Mouse (Mus musculus) hindbrain, postnatal 0 days (tissue): Measurements from ENCODE around the gene Speg. TPM values are rescaled to one million over a fixed set of nuclear protein-coding genes. Genes with fewer than 3 reads are reported as not detected.

Source experiments
- ATAC-seq: fragments of 200-750 bp; cut with Nextera tagmentation; 2 replicates; pipeline ENCODE4 v1.8.0; 2017; ENCODE audit warnings: mild to moderate bottlenecking, moderate TSS enrichment, moderate library complexity
- DNase-seq: peaks from one replicate; pipeline ENCODE4 v3.0.0-alpha.2; 2015; ENCODE audit warnings: low spot score
- H3K27ac ChIP-seq: fragments of 300-500 bp; sonication (generic); 2 replicates; pipeline ENCODE4 v1.5.1; 2014; ENCODE audit warnings: mild to moderate bottlenecking
- H3K27me3 ChIP-seq: fragments of 300-500 bp; sonication (generic); 2 replicates; pipeline ENCODE4 v1.6.1; 2014; ENCODE audit warnings: low read length, mixed read lengths; ENCODE audit not compliant: insufficient read depth
- H3K36me3 ChIP-seq: fragments of 300-500 bp; sonication (generic); 2 replicates; pipeline ENCODE4 v1.6.1; 2014; ENCODE audit warnings: low read length, mixed read lengths; ENCODE audit not compliant: insufficient read depth
- H3K4me1 ChIP-seq: fragments of 300-500 bp; sonication (generic); 2 replicates; pipeline ENCODE4 v1.6.1; 2014; ENCODE audit warnings: antibody characterized with exemption, low read length, mixed read lengths; ENCODE audit not compliant: insufficient read depth
- H3K4me2 ChIP-seq: fragments of 300-500 bp; sonication (generic); 2 replicates; pipeline ENCODE4 v1.6.1; 2014; ENCODE audit warnings: low read depth, mild to moderate bottlenecking, low read length, moderate library complexity, mixed read lengths
- H3K4me3 ChIP-seq: fragments of 300-500 bp; sonication (generic); 2 replicates; pipeline ENCODE4 v1.5.1; 2014; ENCODE audit warnings: low read length
- H3K9ac ChIP-seq: fragments of 300-500 bp; sonication (generic); replicated peaks from 2 replicates; pipeline ENCODE4 v1.6.1; 2014; ENCODE audit warnings: mild to moderate bottlenecking, low read length, moderate library complexity, mixed read lengths
- H3K9me3 ChIP-seq: fragments of 300-500 bp; sonication (generic); 2 replicates; pipeline ENCODE4 v1.6.1; 2016; ENCODE audit warnings: low read length, mixed read lengths
- CTCF ChIP-seq: IDR thresholded peaks from 2 replicates; pipeline ENCODE4 v1.5.1; 2016; ENCODE audit warnings: antibody characterized with exemption, control low read depth, low read depth
- WGBS: fragments of 180-500 bp; shearing (Covaris S2); extraction: QIAGEN DNeasy Blood & Tissue Kit; methylation state at CpG from one replicate; pipeline ENCODE4 v1.1.7; 2014; 5-methylcytosine and 5-hydroxymethylcytosine counted together
- polyA plus RNA-seq: library from polyadenylated mRNA; unstranded; fragments of >200 nt; fragmentation: Nextera tagmentation; extraction: Ambion mirVana; gene quantifications from 2 replicates; pipeline ENCODE4 v1.2.1, GENCODE M21; 2015
- total RNA-seq: library from RNA; depleted of rRNA; stranded (reverse); fragments of >200 nt; gene quantifications from 2 replicates; pipeline ENCODE4 v1.2.3, GENCODE M21; 2014

Speg gene
- total and polyA plus RNA-seq, 2 experiments from 2014 or later, result 19.9 to 50.4 TPM

DNA sequence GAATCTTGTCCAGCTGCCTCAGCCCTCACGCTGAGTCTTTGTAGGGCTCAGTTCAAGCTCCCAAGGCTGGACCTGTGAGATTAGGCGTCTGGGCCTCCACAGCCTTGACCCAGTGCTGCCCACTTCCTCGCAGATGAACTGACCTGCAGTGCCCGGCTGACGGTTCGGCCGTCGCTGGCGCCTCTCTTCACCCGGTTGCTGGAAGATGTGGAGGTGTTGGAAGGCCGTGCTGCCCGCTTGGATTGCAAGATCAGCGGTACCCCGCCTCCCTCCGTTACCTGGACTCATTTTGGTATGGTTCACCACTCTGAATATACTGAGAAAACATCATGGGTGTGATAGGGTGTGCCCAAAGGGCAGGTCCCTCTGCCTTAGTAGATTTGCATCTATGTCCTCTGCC lies 31.1 kb downstream of the Speg start:
- Histone ChIP-seq H3K27me3 (no peaks in the 10 kb centered on the region), H3K27ac (no peak overlapping the region), H3K9me3 (no peaks in the 10 kb centered on the region), H3K4me3 (no peak overlapping the region), H3K36me3 (peaks cover 11% of the 10 kb centered on the region), H3K4me1 (no peaks in the 10 kb centered on the region), H3K4me2 (no peak overlapping the region), H3K9ac (no peak overlapping the region)
- 92% methylated on average over 15 of the region's 15 CpGs for WGBS
- DNase-seq (no peak), ATAC-seq (no peak)
- TF ChIP-seq CTCF, result no peak

DNA sequence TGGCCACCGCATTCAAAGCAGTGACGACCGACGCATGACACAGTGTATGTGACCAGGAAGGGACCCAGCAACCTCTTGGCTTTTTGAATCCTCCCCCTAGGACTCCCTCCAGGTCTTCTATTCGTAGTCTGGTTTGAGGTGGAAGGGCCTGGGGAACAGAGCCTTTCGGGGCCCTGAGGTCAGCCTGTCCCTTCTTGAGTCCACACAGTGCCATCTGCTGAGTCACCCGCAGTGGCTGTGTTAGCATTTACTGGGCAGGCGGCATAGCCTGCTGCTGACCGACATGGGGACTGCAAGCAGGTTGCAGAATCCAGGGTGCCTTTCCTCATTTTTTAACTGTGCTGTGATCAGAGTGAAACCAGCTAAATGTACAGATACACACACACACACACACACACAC lies 32.0 kb downstream of the Speg start:
- H3K9me3 ChIP-seq, result no peaks in the 10 kb centered on the region
- H3K4me1 ChIP-seq, result no peaks in the 10 kb centered on the region
- no peak overlapping the region for H3K27ac ChIP-seq
- H3K36me3 ChIP-seq, result peaks cover 11% of the 10 kb centered on the region; the same call in 1 of the 2 replicates
- TF ChIP-seq CTCF, result no peak
- no peaks in the 10 kb centered on the region for H3K27me3 ChIP-seq
- H3K4me3 ChIP-seq, result no peak overlapping the region
- ATAC-seq (no peak), DNase-seq (no peak)
- no peak overlapping the region for H3K4me2 ChIP-seq
- no peak overlapping the region for H3K9ac ChIP-seq
- 89% methylated on average over 9 of the region's 9 CpGs for WGBS

DNA sequence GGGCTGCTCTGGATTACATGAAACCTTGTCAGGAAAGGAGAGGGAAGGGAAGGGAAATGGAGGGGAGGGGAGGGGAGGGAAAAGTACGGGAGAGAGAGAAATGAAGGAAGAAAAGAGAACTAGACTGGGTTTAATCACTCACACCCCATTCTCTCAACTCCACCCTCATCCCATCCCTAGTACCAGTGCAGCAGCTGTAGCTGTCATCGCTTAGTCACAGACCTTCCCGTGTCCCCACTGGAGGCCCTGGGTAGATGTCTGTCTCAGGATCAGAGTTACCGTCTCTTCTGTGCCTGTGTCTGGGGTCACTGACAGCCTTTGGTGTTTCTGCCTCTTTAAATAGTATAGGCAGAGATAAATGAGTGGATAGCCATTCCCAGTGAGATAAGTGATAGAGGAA lies 33.1 kb downstream of the Speg start:
- Histone ChIP-seq H3K4me1 (no peaks in the 10 kb centered on the region), H3K9ac (no peak overlapping the region), H3K4me2 (no peak overlapping the region), H3K36me3 (peaks cover 11% of the 10 kb centered on the region; the same call in 1 of the 2 replicates), H3K27me3 (no peaks in the 10 kb centered on the region), H3K9me3 (no peaks in the 10 kb centered on the region), H3K4me3 (no peak overlapping the region), H3K27ac (no peak overlapping the region)
- ATAC-seq (no peak), DNase-seq (no peak)
- TF ChIP-seq CTCF, result no peak
- WGBS, result 71% methylated on average over 4 of the region's 4 CpGs

DNA sequence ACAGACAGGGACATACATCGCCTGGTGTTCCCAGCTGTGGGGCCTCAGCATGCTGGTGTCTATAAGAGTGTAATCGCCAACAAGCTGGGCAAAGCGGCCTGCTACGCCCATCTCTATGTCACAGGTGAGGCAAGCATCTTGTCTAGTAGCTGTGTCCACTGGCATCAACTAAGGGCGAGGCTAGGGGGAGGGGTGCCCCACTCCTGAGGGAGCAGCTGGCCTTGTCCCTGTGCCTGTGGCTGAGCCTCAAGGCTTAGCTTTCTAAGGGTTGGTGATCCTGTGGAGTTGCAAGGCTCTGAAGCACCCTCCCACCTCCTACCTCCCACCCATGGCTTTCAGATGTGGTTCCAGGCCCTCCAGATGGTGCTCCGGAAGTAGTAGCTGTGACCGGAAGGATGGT lies 34.9 kb downstream of the Speg start:
- no peaks in the 10 kb centered on the region for H3K27me3 ChIP-seq
- H3K27ac ChIP-seq, result no peak overlapping the region
- peaks cover 9% of the 10 kb centered on the region; the same call in 1 of the 2 replicates for H3K36me3 ChIP-seq
- 88% methylated on average over 7 of the region's 7 CpGs for WGBS
- H3K4me2 ChIP-seq, result no peak overlapping the region
- no peak for TF ChIP-seq CTCF
- no peak for DNase-seq
- H3K9ac ChIP-seq, result no peak overlapping the region
- no peaks in the 10 kb centered on the region for H3K4me1 ChIP-seq
- no peak for ATAC-seq
- no peak overlapping the region for H3K4me3 ChIP-seq
- no peaks in the 10 kb centered on the region for H3K9me3 ChIP-seq

DNA sequence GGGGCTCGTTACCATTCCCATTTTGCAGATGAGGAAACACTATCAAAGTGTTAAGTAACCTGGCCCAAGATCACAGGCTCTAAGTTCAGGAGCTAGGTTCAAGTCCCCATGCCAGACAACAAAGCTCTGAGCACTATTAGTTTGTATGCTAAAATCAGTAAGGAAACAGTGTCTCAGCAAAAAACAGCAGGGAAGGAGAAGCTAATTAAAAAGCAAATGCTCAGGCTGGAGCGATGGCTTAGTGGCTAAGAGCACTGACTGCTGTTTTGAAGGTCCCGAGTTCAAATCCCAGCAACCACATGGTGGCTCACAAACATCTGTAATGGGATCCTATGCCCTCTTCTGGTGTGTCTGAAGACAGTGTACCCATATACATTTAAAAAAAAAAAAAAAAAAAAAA lies 37.1 kb downstream of the Speg start:
- Histone ChIP-seq H3K9me3 (no peaks in the 10 kb centered on the region), H3K9ac (no peak overlapping the region), H3K36me3 (0 out of 2 replicates have a peak, but pooled peaks cover 6% of the 10 kb centered on the region), H3K4me1 (no peaks in the 10 kb centered on the region), H3K27me3 (no peaks in the 10 kb centered on the region), H3K4me3 (no peak overlapping the region), H3K4me2 (no peak overlapping the region), H3K27ac (no peak overlapping the region)
- DNase-seq (no peak), ATAC-seq (no peak)
- TF ChIP-seq CTCF, result no peak
- 90% methylated on average over 3 of the region's 3 CpGs for WGBS

DNA sequence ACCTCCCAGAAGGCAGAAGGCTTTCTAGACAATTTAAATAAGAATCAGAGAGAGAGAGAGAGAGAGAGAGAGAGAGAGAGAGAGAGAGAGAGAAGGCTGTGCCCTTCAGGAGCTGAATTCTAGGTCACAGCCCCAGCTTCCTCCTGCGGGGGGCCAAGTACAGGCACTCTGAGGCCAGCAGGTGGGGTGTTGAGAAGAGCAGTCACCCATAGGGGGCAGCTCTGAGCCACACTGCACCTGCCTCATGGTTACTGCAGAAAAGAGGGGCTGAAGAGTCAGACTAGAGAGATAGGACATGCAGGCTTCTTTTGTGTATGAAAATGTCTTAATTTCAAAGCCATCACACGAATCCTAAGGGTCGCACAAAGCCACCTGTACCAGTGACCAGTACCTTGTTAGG lies 38.7 kb downstream of the Speg start:
- peak; percentile 63 for TF ChIP-seq CTCF
- H3K27ac ChIP-seq, result no peak overlapping the region
- H3K4me2 ChIP-seq, result no peak overlapping the region
- ATAC-seq (no peak), DNase-seq (peak; percentile 29)
- no peak overlapping the region for H3K9ac ChIP-seq
- 0 out of 2 replicates have a peak, but pooled peaks cover 6% of the 10 kb centered on the region for H3K36me3 ChIP-seq
- no peaks in the 10 kb centered on the region for H3K27me3 ChIP-seq
- WGBS, result 62% methylated on average over 3 of the region's 3 CpGs
- H3K4me1 ChIP-seq, result no peaks in the 10 kb centered on the region
- H3K4me3 ChIP-seq, result no peak overlapping the region
- H3K9me3 ChIP-seq, result no peaks in the 10 kb centered on the region

DNA sequence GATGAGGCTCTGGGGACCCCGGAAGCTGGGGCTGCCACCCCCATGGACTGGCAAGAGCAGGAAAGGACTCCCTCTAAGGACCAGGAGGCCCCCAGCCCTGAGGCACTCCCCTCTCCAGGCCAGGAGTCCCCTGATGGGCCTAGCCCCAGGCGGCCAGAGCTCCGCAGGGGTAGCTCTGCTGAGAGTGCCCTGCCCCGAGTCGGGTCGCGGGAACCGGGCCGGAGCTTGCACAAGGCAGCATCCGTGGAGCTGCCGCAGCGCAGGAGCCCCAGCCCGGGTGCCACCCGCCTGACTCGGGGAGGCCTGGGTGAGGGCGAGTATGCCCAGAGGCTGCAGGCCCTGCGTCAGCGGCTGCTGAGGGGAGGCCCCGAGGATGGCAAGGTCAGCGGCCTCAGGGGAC lies 46.7 kb downstream of the Speg start:
- Histone ChIP-seq H3K9me3 (no peaks in the 10 kb centered on the region), H3K36me3 (no peaks in the 10 kb centered on the region), H3K9ac (0 out of 2 replicates have a peak overlapping the region, but pooled peaks have one; percentile 13), H3K4me1 (no peaks in the 10 kb centered on the region), H3K4me3 (no peak overlapping the region), H3K27ac (no peak overlapping the region), H3K4me2 (no peak overlapping the region), H3K27me3 (peaks cover 35% of the 10 kb centered on the region)
- 13% methylated on average over 20 of the region's 20 CpGs for WGBS
- no peak for DNase-seq
- 0 out of 2 replicates have a peak, but pooled peaks have one; percentile 13 for ATAC-seq
- TF ChIP-seq CTCF, result no peak
